Mouse (Mus musculus) heart, embryonic 13.5 days (tissue): ENCODE results near the gene S1pr2. TPM values are rescaled to one million over a fixed set of nuclear protein-coding genes. Genes with fewer than 3 reads are reported as not detected.
"Not testable (repeated sequence)": the region's sequence is repeated elsewhere in the genome, so short reads cannot be mapped to it uniquely, and the experiment has no call there.

ENCODE experiments used
- ATAC-seq: fragments of 200-750 bp; cut with Nextera tagmentation; 2 replicates; pipeline ENCODE4 v1.8.0; 2017; ENCODE audit warnings: moderate TSS enrichment; ENCODE audit not compliant: insufficient number of reproducible peaks, low FRiP score, low TSS enrichment; ENCODE audit errors: extremely low read depth
- H3K27ac ChIP-seq: fragments of 300-500 bp; sonication (generic); replicated peaks from 2 replicates; pipeline ENCODE4 v1.5.1; 2015; ENCODE audit warnings: moderate library complexity, mild to moderate bottlenecking, inconsistent platforms
- H3K27me3 ChIP-seq: fragments of 300-500 bp; sonication (generic); replicated peaks from 2 replicates; pipeline ENCODE4 v1.6.1; 2015; ENCODE audit warnings: mild to moderate bottlenecking, inconsistent platforms
- H3K36me3 ChIP-seq: fragments of 300-500 bp; sonication (generic); 2 replicates; pipeline ENCODE4 v1.6.1; 2015; ENCODE audit warnings: mild to moderate bottlenecking, inconsistent platforms
- H3K4me1 ChIP-seq: fragments of 300-500 bp; sonication (generic); 2 replicates; pipeline ENCODE4 v1.6.1; 2015; ENCODE audit warnings: inconsistent platforms
- H3K4me2 ChIP-seq: fragments of 300-500 bp; sonication (generic); 2 replicates; pipeline ENCODE4 v1.6.1; 2015; ENCODE audit warnings: inconsistent platforms, mild to moderate bottlenecking, moderate library complexity
- H3K4me3 ChIP-seq: fragments of 300-500 bp; sonication (generic); 2 replicates; pipeline ENCODE4 v1.5.1; 2015; ENCODE audit warnings: moderate library complexity, mild to moderate bottlenecking, inconsistent platforms
- H3K9ac ChIP-seq: fragments of 300-500 bp; sonication (generic); 2 replicates; pipeline ENCODE4 v1.6.1; 2015; ENCODE audit warnings: inconsistent platforms, mild to moderate bottlenecking, moderate library complexity
- H3K9me3 ChIP-seq: fragments of 300-500 bp; sonication (generic); 2 replicates; pipeline ENCODE4 v1.6.1; 2016; ENCODE audit warnings: inconsistent platforms
- WGBS: fragments of 180-500 bp; shearing (Covaris S2); methylation state at CpG from one replicate; pipeline ENCODE4 v1.1.7; 2015; ENCODE audit warnings: mixed read lengths; 5-methylcytosine and 5-hydroxymethylcytosine counted together
- polyA plus RNA-seq: library from polyadenylated mRNA; unstranded; fragments of >200 nt; fragmentation: Nextera tagmentation; extraction: Ambion mirVana; gene quantifications from 2 replicates; pipeline ENCODE4 v1.2.1, GENCODE M21; 2015

S1pr2 gene
- polyA plus RNA-seq, 1 experiment from 2014 or later, result 21.9 TPM

DNA sequence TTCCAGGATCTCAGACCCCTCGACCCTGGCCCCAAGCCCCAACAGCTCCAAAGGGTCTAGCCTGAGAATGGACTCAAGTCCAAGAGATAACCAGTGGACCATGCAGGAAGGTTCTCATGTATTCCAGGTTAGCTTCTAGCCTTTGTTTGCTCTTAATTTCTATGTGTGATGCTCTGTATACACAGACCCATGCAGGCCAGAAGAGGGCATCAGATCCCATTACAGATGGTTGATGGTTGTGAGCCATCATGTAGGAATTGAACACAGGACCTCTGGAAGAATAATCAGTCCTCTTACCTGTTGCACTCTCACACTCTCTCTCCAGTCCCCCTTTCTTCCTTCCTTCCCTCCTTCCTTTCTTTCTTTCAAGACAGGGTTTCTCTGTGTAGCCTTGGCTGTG is 35.8 kb upstream of the S1pr2 start:
- Histone ChIP-seq H3K4me1 (peaks cover 21% of the 10 kb centered on the region), H3K4me2 (no peak overlapping the region), H3K27ac (peak overlapping the region; percentile 74), H3K27me3 (peaks cover 47% of the 10 kb centered on the region), H3K4me3 (no peak overlapping the region), H3K9me3 (no peaks in the 10 kb centered on the region), H3K36me3 (peaks cover 21% of the 10 kb centered on the region), H3K9ac (no peak overlapping the region)
- WGBS, result 23% methylated on average over 1 of the region's 1 CpGs
- ATAC-seq, result no peak

DNA sequence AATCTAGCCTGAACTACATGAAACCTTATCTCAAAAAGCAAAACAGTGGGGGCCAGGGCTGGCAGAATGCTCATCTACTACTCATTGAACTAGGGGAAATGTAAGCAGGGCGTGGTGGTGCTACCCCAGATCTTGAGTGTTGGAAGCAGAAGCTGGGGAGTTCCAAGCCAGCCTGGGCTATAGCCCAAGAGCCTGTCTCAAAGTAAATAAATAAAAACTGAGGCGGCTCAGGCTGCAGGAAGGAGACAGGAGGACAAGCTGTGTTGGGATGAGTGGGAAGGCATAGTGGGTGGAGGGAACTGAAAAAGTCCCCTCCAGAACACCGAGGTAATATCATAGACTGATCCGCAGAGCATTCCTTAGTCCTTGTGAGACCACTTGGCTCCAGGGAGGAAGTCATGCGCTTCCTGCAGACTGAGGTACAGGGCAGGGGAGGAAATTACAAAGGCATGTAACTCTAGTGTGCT is 35.3 kb upstream of the S1pr2 start:
- Histone ChIP-seq H3K4me1 (peaks cover 21% of the 10 kb centered on the region), H3K4me3 (no peak overlapping the region), H3K36me3 (peaks cover 25% of the 10 kb centered on the region), H3K27ac (peak overlapping the region; percentile 74), H3K27me3 (peaks cover 42% of the 10 kb centered on the region), H3K9me3 (no peaks in the 10 kb centered on the region), H3K9ac (no peak overlapping the region), H3K4me2 (no peak overlapping the region)
- WGBS, result 45% methylated on average over 5 of the region's 5 CpGs
- no peak for ATAC-seq

DNA sequence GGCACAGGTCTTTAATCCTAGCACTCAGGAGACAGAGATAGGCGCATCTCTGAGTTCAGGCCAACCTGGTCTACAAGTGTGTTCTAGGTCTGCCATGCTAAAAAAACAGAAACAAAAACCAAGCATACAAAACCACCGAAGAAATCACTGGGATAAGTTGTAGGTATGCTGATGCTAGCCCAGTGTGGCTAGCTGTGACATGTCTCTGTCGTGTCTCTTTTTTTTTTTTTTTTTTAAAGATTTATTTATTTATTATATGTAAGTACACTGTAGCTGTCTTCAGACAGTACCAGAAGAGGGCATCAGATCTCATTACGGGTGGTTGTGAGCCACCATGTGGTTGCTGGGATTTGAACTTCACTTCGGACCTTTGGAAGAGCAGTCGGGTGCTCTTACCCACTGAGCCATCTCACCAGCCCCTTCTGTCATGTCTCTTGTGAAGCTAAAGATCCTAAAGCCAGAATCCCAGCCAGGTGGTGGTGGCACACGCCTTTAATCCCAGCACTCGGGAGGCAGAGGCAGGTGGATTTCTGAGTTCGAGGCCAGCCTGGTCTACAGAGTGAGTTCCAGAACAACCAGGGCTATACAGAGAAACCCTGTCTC is 34.5 kb upstream of the S1pr2 start:
- WGBS, result 61% methylated on average over 9 of the region's 9 CpGs
- H3K9me3 ChIP-seq, ATAC-seq, H3K4me3 ChIP-seq, H3K9ac ChIP-seq, H3K4me2 ChIP-seq: not testable (repeated sequence)
- H3K4me1 ChIP-seq, result peaks cover 15% of the 10 kb centered on the region
- H3K27ac ChIP-seq, result peak overlapping the region; percentile 74; the same call in 1 of the 2 replicates
- H3K27me3 ChIP-seq, result peaks cover 33% of the 10 kb centered on the region
- H3K36me3 ChIP-seq, result peaks cover 34% of the 10 kb centered on the region

DNA sequence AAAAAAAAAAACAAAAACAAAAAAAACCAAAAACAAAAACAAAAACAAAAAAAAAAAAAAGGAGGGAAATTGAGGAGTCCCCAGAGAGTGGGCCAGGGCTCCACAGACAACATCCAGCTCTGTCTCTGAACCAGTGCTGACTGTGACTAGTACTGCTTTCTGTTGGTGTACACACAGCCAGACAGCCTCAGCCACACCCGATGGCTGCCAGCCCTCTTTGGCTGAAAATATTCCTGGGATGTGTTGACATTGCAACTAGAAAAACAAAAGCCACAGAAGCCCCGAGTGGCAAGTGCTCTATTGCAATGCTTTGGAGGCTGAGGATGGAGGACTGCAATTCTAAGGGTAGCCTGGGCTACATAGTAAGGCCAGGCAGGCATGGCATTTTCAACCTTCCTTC is 33.8 kb upstream of the S1pr2 start:
- Histone ChIP-seq H3K27me3 (peaks cover 27% of the 10 kb centered on the region), H3K9ac (no peak overlapping the region), H3K36me3 (peaks cover 41% of the 10 kb centered on the region), H3K4me3 (no peak overlapping the region), H3K9me3 (no peaks in the 10 kb centered on the region), H3K27ac (no peak overlapping the region), H3K4me1 (peaks cover 9% of the 10 kb centered on the region), H3K4me2 (no peak overlapping the region)
- WGBS, result 49% methylated on average over 2 of the region's 2 CpGs
- no peak for ATAC-seq

DNA sequence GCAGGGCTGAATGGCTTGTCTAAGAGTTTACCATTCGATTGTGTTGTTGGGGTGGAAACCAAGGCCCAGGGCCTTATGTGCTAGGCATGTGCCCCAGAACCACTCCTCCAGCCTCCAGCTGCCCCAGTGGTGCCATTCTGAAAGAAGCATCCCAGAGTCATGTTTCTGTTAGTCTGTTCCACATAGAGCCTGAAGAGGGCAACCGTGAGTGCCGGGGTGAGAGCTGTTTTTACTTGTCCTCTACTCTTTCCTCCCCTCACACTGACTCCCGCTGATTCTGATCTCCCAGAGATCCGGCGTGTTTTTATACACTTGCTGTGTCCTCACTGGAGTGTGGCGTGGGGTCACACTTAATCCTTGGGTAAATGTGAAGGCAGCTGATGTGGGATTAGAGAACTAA is 31.4 kb upstream of the S1pr2 start:
- Histone ChIP-seq H3K4me3 (no peak overlapping the region), H3K9me3 (no peaks in the 10 kb centered on the region), H3K27ac (no peak overlapping the region), H3K4me1 (peaks cover 7% of the 10 kb centered on the region), H3K36me3 (peaks cover 53% of the 10 kb centered on the region), H3K9ac (no peak overlapping the region), H3K27me3 (0 out of 2 replicates have a peak, but pooled peaks cover 5% of the 10 kb centered on the region), H3K4me2 (no peak overlapping the region)
- WGBS, result 76% methylated on average over 7 of the region's 7 CpGs
- no peak for ATAC-seq

DNA sequence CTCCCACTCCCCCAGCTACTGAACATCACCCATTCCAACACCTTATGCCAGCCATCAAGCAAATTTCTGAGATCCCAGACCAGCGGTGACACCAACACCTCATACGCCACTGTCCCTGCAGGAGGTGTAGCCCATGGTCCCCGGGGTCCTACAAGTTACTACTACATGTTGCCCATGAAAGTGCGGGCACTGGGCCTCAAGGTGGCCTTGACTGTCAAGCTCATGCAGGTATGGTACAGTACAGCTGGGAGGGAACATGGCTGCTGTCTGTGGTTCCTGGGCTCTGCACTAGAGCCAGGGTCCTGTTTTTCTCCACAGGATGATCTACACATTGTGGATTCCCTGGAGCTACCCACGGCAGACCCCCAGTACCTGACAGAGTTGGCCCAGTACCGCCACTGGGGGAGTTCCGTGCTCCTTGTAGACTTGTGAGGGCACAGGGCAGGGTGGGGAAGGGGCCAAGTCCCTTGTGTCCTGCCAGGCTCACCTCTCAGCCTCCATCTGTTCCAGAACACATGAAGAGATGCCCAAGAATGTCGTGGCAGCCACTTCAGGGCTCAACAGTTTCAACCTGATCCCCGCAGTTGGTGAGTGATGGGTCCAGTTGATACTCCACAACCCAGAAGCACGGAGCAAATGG is 30.9 kb upstream of the S1pr2 start:
- Histone ChIP-seq H3K4me3 (no peak overlapping the region), H3K27me3 (0 out of 2 replicates have a peak, but pooled peaks cover 3% of the 10 kb centered on the region), H3K27ac (no peak overlapping the region), H3K4me1 (peaks cover 7% of the 10 kb centered on the region), H3K36me3 (peaks cover 53% of the 10 kb centered on the region), H3K9me3 (no peaks in the 10 kb centered on the region), H3K4me2 (no peak overlapping the region), H3K9ac (no peak overlapping the region)
- WGBS, result 87% methylated on average over 10 of the region's 10 CpGs
- ATAC-seq, result no peak

DNA sequence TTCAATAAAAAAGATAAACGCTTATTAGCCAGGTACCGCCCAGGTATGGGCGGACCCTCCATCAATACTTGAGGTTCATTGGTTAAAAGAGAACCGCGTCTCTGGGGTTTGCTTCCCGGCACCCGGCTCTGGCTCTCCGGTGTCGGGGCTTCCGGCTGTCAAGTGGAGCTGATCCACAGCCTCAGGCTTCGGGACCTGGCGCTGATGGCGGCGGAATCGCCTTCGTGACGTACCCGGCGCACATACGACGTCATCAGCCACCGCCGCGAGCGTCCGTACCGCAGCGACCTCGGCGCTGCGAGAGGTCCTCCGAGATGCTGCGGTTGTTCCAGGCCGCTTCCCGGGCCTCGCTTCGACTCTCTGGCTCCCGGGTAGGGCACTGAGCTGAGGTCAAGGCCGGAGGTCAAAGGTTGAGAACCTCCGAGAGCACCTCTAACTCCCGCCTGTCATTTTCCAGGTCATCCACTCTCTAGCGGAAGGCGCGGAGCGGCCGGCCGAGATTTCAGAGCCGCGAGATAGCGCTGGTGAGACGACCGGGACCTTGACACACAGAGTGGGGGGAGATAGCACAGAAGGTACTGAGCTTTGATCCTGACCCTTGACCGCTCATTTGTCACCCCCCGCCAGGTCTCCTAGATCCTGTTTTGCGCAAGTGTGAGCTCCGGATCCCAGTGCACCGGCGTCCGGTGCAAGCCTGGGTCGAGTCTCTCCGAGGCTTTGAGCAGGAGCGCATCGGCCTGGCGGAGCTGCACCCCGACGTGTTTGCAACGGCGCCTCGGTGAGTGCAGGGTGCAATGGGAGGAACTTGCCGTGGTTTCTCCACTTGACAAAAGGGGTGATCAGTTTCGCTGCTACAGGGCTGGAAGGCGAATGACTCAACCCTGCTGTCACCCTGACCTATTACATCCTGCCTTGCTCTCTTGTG is 26.3 kb upstream of the S1pr2 start, which contains the start of gene Mrpl4:
Gene Mrpl4 (plus strand): TSS at position 112 of the 925 bp plus-strand sequence.
- peak; percentile 65 for ATAC-seq
- Histone ChIP-seq H3K9me3 (no peaks in the 10 kb centered on the region), H3K4me2 (peak within 1 kb of the TSS; percentile 93), H3K27ac (peak within 1 kb of the TSS; percentile 73), H3K36me3 (peaks cover 37% of the 10 kb centered on the region), H3K27me3 (no peaks in the 10 kb centered on the region), H3K4me1 (peaks cover 15% of the 10 kb centered on the region), H3K4me3 (peak within 1 kb of the TSS; percentile 70), H3K9ac (peak within 1 kb of the TSS; percentile 92)
- whole genome bisulfite sequencing, result under 1% methylated on average over 72 of the region's 72 CpGs

DNA sequence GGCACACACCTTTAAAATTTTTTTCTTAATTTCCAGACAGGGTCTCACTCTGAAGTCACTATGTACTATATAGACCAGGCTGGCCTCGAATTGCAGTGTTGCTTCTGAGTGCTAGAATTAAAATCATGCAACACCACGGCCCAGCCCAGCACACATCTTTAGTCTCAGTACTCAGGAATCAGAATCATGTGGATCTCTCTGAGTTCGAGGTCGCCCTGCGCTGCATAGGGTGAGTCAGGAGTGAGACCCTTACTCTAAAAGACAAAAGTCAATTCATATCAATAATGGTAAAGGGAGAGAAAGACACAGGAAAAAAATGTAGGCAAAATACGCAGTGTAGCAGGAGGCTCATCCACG is 25.7 kb upstream of the S1pr2 start:
- Histone ChIP-seq H3K4me1 (peaks cover 15% of the 10 kb centered on the region), H3K27ac (peak overlapping the region; percentile 73; the same call in 1 of the 2 replicates), H3K4me2 (peak overlapping the region; percentile 93), H3K27me3 (no peaks in the 10 kb centered on the region), H3K9ac (peak overlapping the region; percentile 92), H3K36me3 (peaks cover 31% of the 10 kb centered on the region), H3K4me3 (peak overlapping the region; percentile 70), H3K9me3 (no peaks in the 10 kb centered on the region)
- 10% methylated on average over 7 of the region's 7 CpGs for WGBS
- ATAC-seq, result no peak; the same call in 1 of the 2 replicates

DNA sequence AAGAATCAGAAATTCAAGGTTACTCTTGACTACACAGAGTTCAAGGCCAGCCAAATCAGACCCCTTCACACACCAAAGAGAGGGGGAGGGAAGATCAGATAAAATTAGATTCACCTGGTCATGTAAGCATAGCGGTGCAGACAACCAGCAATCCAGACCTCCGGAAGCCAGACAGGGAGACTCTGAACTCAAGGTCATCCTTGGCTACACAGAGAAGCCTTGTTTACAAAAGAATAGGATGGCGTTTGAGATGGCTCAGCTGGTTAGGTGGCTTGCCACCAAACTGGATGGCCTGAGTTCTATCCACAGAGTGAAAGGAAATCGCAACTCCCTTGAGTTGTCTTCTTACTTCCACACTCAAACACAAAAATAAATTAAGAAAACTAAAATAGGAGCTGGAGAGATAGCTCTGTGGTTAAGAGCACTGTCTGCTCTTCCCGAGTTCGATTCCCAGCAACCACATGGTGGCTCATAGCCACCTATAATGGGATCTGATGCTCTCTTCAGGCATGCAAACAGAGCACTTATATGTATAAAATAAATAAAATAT is 25.1 kb upstream of the S1pr2 start:
- Histone ChIP-seq H3K27me3 (no peaks in the 10 kb centered on the region), H3K4me2 (no peak overlapping the region), H3K4me3 (no peak overlapping the region), H3K36me3 (peaks cover 26% of the 10 kb centered on the region), H3K27ac (no peak overlapping the region), H3K9ac (0 out of 2 replicates have a peak overlapping the region, but pooled peaks have one; percentile 24), H3K4me1 (peaks cover 15% of the 10 kb centered on the region), H3K9me3 (no peaks in the 10 kb centered on the region)
- no peak for ATAC-seq
- WGBS, result 67% methylated on average over 6 of the region's 6 CpGs

DNA sequence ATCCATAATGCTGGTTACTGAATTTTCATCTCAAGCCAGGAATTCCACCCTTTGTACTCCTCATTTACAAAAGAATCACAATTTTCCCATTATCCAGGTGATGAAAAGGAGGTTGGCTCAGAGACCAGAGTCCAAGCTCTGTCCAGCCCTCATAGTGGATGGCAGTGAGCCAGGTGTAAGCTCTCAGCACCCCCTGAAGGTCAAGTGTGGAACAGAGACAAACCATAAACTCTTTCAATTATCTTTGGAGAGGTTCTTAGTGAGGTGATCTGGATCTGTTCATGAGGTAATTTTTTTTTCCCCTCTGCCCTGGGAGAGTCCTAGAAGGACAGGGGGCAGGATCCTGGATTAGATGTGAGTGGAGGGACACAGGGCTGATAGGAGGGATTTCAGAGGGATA is 24.2 kb upstream of the S1pr2 start:
- no peak overlapping the region for H3K4me2 ChIP-seq
- peaks cover 15% of the 10 kb centered on the region for H3K4me1 ChIP-seq
- H3K36me3 ChIP-seq, result peaks cover 16% of the 10 kb centered on the region
- peak overlapping the region; percentile 59; the same call in 1 of the 2 replicates for H3K9ac ChIP-seq
- no peak overlapping the region for H3K27ac ChIP-seq
- H3K9me3 ChIP-seq, result no peaks in the 10 kb centered on the region
- H3K27me3 ChIP-seq, result no peaks in the 10 kb centered on the region
- H3K4me3 ChIP-seq, result no peak overlapping the region
- no peak for ATAC-seq

DNA sequence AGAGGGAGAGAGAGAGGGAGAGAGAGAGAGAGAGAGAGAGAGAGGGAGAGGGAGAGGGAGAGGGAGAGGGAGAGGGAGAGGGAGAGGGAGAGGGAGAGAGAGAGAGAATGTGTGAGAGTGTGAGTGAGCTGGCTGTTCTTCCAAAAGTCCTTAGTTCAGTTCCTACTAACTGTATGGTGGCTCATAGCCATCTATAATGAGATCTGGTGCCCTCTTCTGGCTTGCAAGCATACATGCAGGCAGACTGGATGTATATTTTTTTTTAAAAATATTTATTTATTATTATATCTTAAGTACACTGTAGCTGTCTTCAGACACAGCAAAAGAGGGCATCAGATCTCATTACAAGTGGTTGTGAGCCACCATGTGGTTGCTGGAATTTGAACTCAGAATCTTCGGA is 21.8 kb upstream of the S1pr2 start:
- not testable (repeated sequence) for H3K4me2 ChIP-seq, H3K27me3 ChIP-seq, H3K9me3 ChIP-seq, H3K27ac ChIP-seq, H3K9ac ChIP-seq, H3K4me3 ChIP-seq, H3K36me3 ChIP-seq, ATAC-seq
- H3K4me1 ChIP-seq, result peaks cover 10% of the 10 kb centered on the region
- 75% methylated on average over 1 of the region's 1 CpGs for WGBS
